Mouse (Mus musculus) cerebellum, adult 2 months (tissue): ENCODE results near the gene Epb41l1. TPM values are rescaled to one million over a fixed set of nuclear protein-coding genes. Genes with fewer than 3 reads are reported as not detected.

Experiments used
- DNase-seq, 2 experiments: peaks; one replicate each; pipeline ENCODE4 v3.0.0; 2021
- H3K27ac ChIP-seq: fragments of 200-500 bp; 2 replicates; pipeline ENCODE4 v1.5.1; 2012; ENCODE audit warnings: low read length, control low read depth, inconsistent platforms; ENCODE audit not compliant: insufficient read depth
- H3K27me3 ChIP-seq: fragments of 200-500 bp; 2 replicates; pipeline ENCODE4 v1.6.1; 2012; ENCODE audit warnings: inconsistent platforms, mild to moderate bottlenecking, low read length, moderate library complexity; ENCODE audit not compliant: control insufficient read depth, insufficient read depth
- H3K4me1 ChIP-seq: fragments of 200-500 bp; 2 replicates; pipeline ENCODE4 v1.6.1; 2011; ENCODE audit warnings: low read length; ENCODE audit not compliant: control insufficient read depth, insufficient read depth
- H3K4me3 ChIP-seq: fragments of 200-500 bp; replicated peaks from 2 replicates; pipeline ENCODE3; 2011; ENCODE audit warnings: mild to moderate bottlenecking, low read depth, low read length, control low read depth; ENCODE audit not compliant: insufficient read depth
- CTCF ChIP-seq: fragments of 200-500 bp; IDR thresholded peaks from 2 replicates; pipeline ENCODE4 v1.5.1; 2011; ENCODE audit warnings: low read depth, mild to moderate bottlenecking, control low read depth, low read length, moderate library complexity, borderline replicate concordance; ENCODE audit not compliant: insufficient read depth
- POLR2A ChIP-seq: fragments of 200-500 bp; IDR thresholded peaks from 2 replicates; pipeline ENCODE4 v1.6.1; 2011; ENCODE audit warnings: low read length, control low read depth, borderline replicate concordance; ENCODE audit not compliant: insufficient read depth
- whole genome bisulfite sequencing: fragments of 180-500 bp; shearing (Covaris S2); methylation state at CpG from one replicate; pipeline ENCODE4 v1.1.7; 2018; 5-methylcytosine and 5-hydroxymethylcytosine counted together
- polyA plus RNA-seq: library from polyadenylated mRNA; depleted of rRNA; stranded (reverse); fragments of >200 nt; gene quantifications from 2 replicates; pipeline ENCODE4 v1.2.3, GENCODE M21; 2012

Epb41l1 gene
- polyA plus RNA-seq, 1 experiment, result 219 TPM

DNA sequence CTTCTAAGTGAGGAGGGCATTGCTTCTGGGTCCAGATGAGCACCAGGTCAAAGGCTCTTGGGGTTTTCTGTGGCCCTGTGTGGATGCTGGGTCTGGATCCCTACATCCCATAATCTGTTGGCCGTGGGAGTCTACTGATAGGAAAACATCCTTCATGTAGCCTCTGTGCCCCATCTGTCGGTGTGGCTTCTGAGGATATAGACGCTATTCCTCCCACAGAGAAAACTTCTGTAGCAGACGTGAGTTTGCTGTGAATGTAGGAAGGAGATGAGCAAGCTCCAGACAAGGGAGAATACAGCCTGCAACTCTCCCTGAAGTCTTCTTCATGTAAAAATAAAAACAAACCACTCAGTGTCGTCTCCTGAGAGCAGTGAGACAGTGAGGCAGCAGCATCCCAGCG lies 97.6 kb downstream of the Epb41l1 start:
- 81% methylated on average over 6 of the region's 6 CpGs for WGBS
- H3K27ac ChIP-seq, result no peak overlapping the region
- TF ChIP-seq CTCF (no peak), POLR2A (no peak)
- DNase-seq, result no peak
- H3K4me1 ChIP-seq, result peaks cover 8% of the 10 kb centered on the region
- H3K4me3 ChIP-seq, result no peak overlapping the region
- H3K27me3 ChIP-seq, result no peaks in the 10 kb centered on the region

DNA sequence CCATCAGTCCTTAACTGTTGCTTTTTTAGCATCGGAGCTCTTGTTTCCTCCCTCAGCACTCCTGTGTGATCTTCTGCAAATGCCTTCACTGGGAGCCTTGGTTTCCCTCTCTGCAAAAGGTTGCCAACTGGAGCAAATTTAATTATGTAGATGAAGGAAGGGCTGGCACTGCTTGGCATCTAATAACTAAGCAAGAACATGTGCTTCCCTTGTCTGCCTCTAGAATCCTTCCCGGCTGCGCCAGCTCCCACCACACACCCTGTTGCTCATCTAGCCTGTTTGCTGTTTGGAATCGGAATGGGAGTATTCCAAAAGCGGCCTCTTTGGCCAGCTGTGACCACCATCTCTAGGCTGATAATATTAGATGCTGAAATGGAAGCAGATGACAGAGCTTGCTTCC lies 98.9 kb downstream of the Epb41l1 start:
- TF ChIP-seq POLR2A (no peak), CTCF (no peak)
- no peak overlapping the region for H3K27ac ChIP-seq
- DNase-seq, result no peak
- H3K4me1 ChIP-seq, result peaks cover 8% of the 10 kb centered on the region
- no peak overlapping the region for H3K4me3 ChIP-seq
- no peaks in the 10 kb centered on the region for H3K27me3 ChIP-seq
- 48% methylated on average over 5 of the region's 5 CpGs for WGBS

GRCm38 (mm10) chr2:156522994-156523393 lies 102.3 kb downstream of the Epb41l1 start:
- TF ChIP-seq CTCF, result no peak
- TF ChIP-seq POLR2A, result no peak
- Histone ChIP-seq H3K27ac (no peak overlapping the region), H3K4me3 (no peak overlapping the region), H3K27me3 (no peaks in the 10 kb centered on the region), H3K4me1 (peaks cover 5% of the 10 kb centered on the region)
- 85% methylated on average over 11 of the region's 11 CpGs for WGBS
- no peak for DNase-seq

- no peak for TF ChIP-seq CTCF
- TF ChIP-seq POLR2A, result no peak
- no peak for DNase-seq
- Histone ChIP-seq H3K4me3 (no peak overlapping the region), H3K27ac (no peak overlapping the region), H3K27me3 (no peaks in the 10 kb centered on the region), H3K4me1 (peaks cover 5% of the 10 kb centered on the region)
- WGBS, result 40% methylated on average over 3 of the region's 3 CpGs
These were observed 103.4 kb downstream of the Epb41l1 start for GRCm38 (mm10) chr2:156524078-156524477.

DNA sequence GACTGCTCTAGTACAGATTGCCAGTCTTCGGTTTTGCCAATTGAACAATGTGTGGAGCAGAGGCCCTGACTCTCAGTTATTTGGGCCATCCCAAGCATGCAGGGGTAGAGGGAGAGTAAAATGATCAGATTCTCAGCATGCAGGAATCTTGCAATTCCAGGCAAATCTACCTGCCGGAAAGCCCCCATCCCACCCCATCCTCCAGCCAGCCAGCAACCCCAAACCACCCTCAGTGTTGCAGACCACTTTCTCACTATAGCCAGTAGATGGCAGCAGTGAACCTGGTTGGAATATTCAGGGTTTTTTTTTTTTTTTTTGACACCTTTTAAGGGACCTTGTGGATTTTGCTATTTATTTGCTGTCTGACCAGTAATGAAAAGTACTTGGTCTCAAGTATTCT lies 109.0 kb downstream of the Epb41l1 start:
- peak in 1 of 2 experiments; percentile 39 for DNase-seq
- Histone ChIP-seq H3K4me3 (no peak overlapping the region), H3K4me1 (no peaks in the 10 kb centered on the region), H3K27me3 (no peaks in the 10 kb centered on the region), H3K27ac (no peak overlapping the region)
- 41% methylated on average over 2 of the region's 2 CpGs for WGBS
- TF ChIP-seq CTCF, result peak; percentile 64
- TF ChIP-seq POLR2A, result no peak

DNA sequence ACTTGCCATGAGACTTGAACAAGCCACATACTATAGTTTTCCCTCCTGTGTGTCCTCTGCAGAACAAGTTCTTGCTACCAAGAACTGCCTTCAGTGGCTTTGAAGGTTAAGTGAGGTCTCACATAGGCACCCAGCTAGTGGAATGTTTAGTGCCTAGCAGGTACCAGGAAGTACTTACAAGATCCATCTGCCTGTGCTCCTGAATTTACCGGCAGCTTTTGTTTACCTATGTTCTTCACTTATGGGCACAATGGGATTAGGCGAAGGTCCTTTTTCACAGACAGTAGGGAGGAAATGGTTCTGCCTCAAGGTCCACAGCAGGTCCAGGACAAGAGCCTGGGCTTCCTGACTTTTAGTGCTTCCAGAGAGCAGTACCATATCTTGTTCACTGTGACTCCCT lies 112.5 kb downstream of the Epb41l1 start:
- H3K27ac ChIP-seq, result no peak overlapping the region
- H3K27me3 ChIP-seq, result no peaks in the 10 kb centered on the region
- H3K4me3 ChIP-seq, result no peak overlapping the region
- no peaks in the 10 kb centered on the region for H3K4me1 ChIP-seq
- no peak for DNase-seq
- WGBS, result 75% methylated on average over 2 of the region's 2 CpGs
- no peak for TF ChIP-seq POLR2A
- TF ChIP-seq CTCF, result no peak

GRCm38 (mm10) chr2:156538817-156539555 lies 118.3 kb downstream of the Epb41l1 start:
- Histone ChIP-seq H3K27me3 (no peaks in the 10 kb centered on the region), H3K27ac (no peak overlapping the region), H3K4me3 (no peak overlapping the region), H3K4me1 (no peaks in the 10 kb centered on the region)
- no peak for DNase-seq
- 80% methylated on average over 7 of the region's 7 CpGs for WGBS
- TF ChIP-seq CTCF (no peak), POLR2A (no peak)

- no peaks in the 10 kb centered on the region for H3K27me3 ChIP-seq
- H3K4me3 ChIP-seq, result no peak overlapping the region
- no peaks in the 10 kb centered on the region for H3K4me1 ChIP-seq
- DNase-seq, result no peak
- 69% methylated on average over 7 of the region's 7 CpGs for WGBS
- TF ChIP-seq POLR2A (no peak), CTCF (no peak)
- no peak overlapping the region for H3K27ac ChIP-seq
These were observed 120.3 kb downstream of the Epb41l1 start for GRCm38 (mm10) chr2:156540991-156541390.
